Mouse (Mus musculus): Measurements from ENCODE around the gene Zfhx2. TPM values are rescaled to one million over a fixed set of nuclear protein-coding genes. Genes with fewer than 3 reads are reported as not detected.

Gene Zfhx2
- total and polyA plus RNA-seq, 3 experiments: 0.42 to 3.2 TPM; not detected in 1

- Histone ChIP-seq H3K9ac (ENCODE audit: control insufficient read depth, low read depth, low read length, poor library complexity, severe bottlenecking) (peak overlapping the region; percentile 79), H3K9me3 (replicated peaks; ENCODE audit: insufficient read depth, low read length) (no peaks in the 10 kb centered on the region), H3K36me3 (ENCODE audit: control insufficient read depth in 1 of 2, insufficient read depth in 2 of 2, low read length in 2 of 2) (peaks cover 4% of the 10 kb centered on the region in 2 experiments; a peak in 3 of 4 replicates), H3K4me1 (ENCODE audit: control insufficient read depth in 1 of 2, insufficient read depth in 2 of 2, low read length in 2 of 2) (no peaks in the 10 kb centered on the region; a peak in 2 of 4 replicates), H3K27me3 (ENCODE audit: control insufficient read depth in 1 of 2, insufficient read depth in 2 of 2, low read length in 2 of 2) (no peaks in the 10 kb centered on the region), H3K79me2 (ENCODE audit: control insufficient read depth, insufficient read depth, low read length, poor library complexity) (peaks cover 12% of the 10 kb centered on the region), H3K27ac (ENCODE audit: control insufficient read depth, low read depth, low read length) (peak overlapping the region; percentile 69), H3K4me3 (ENCODE audit: control insufficient read depth in 1 of 2, insufficient read depth in 1 of 2, low read depth in 2 of 2, low read length in 2 of 2) (peak overlapping the region; percentile 65 to 81)
- no peak for DNase-seq (ENCODE audit: low read depth, low spot score)
- no peak for TF ChIP-seq RAD21 (IDR thresholded peaks at IDR 0.05; ENCODE audit: low read depth, low read length)
- TF ChIP-seq TCF12 (IDR thresholded peaks at IDR 0.05; ENCODE audit: low read depth, low read length): no peak
- no peak for TF ChIP-seq ZC3H11A (IDR thresholded peaks at IDR 0.05; ENCODE audit: low read depth, low read length)
- TF ChIP-seq TBP (IDR thresholded peaks at IDR 0.05; ENCODE audit: low read depth, low read length): no peak
- peak; percentile 81 for TF ChIP-seq MXI1 (IDR thresholded peaks at IDR 0.05; ENCODE audit: low read depth, low read length)
- TF ChIP-seq CTCF (IDR thresholded peaks at IDR 0.05 in 2 of 3, conservative IDR thresholded peaks at IDR 0.05 in 1 of 3; ENCODE audit: control insufficient read depth in 1 of 3, insufficient read depth in 1 of 3, low read depth in 2 of 3, low read length in 3 of 3, poor library complexity in 1 of 3, severe bottlenecking in 1 of 3): no peak
- no peak for TF ChIP-seq POLR2AphosphoS5 (IDR thresholded peaks at IDR 0.05; ENCODE audit: borderline replicate concordance, low read depth, low read length)
- TF ChIP-seq JUND (IDR thresholded peaks at IDR 0.05; ENCODE audit: low read depth, low read length): no peak
- TF ChIP-seq MAZ (IDR thresholded peaks at IDR 0.05; ENCODE audit: low read depth, low read length): no peak
- no peak for TF ChIP-seq ZMIZ1 (IDR thresholded peaks at IDR 0.05; ENCODE audit: low read depth, low read length)
- no peak for TF ChIP-seq POLR2AphosphoS2 (IDR thresholded peaks at IDR 0.05; ENCODE audit: low read length)
- peak; percentile 55; the same call in 1 of the 2 replicates for TF ChIP-seq SIN3A (IDR thresholded peaks at IDR 0.05; ENCODE audit: low read length)
- TF ChIP-seq GATA1 (IDR thresholded peaks at IDR 0.05; ENCODE audit: low read depth, low read length): no peak
- TF ChIP-seq MYB (IDR thresholded peaks at IDR 0.05; ENCODE audit: low read depth, low read length): no peak
- TF ChIP-seq ZNF384 (IDR thresholded peaks at IDR 0.05; ENCODE audit: low read depth, low read length): no peak
- no peak for TF ChIP-seq ETS1 (IDR thresholded peaks at IDR 0.05; ENCODE audit: low read depth, low read length)
- TF ChIP-seq MAFK (IDR thresholded peaks at IDR 0.05; ENCODE audit: borderline replicate concordance, low read depth, low read length): no peak
- no peak for TF ChIP-seq NRF1 (IDR thresholded peaks at IDR 0.05; ENCODE audit: insufficient read depth, low read depth, low read length, poor library complexity, severe bottlenecking)
- TF ChIP-seq ELF1 (IDR thresholded peaks at IDR 0.05; ENCODE audit: low read depth, low read length): no peak
- 0 out of 2 replicates have a peak, but pooled peaks have one; percentile 67 for TF ChIP-seq CHD1 (IDR thresholded peaks at IDR 0.05; ENCODE audit: low read depth, low read length)
- TF ChIP-seq TAL1 (IDR thresholded peaks at IDR 0.05; ENCODE audit: low read length): no peak
- TF ChIP-seq POLR2A (IDR thresholded peaks at IDR 0.05; ENCODE audit: control insufficient read depth in 1 of 2, insufficient read depth in 1 of 2, low read depth in 1 of 2, low read length in 2 of 2, poor library complexity in 1 of 2): no peak; a peak in 1 of 4 replicates
- TF ChIP-seq GABPA (IDR thresholded peaks at IDR 0.05; ENCODE audit: low read depth, low read length): no peak
- TF ChIP-seq ZKSCAN1 (IDR thresholded peaks at IDR 0.05; ENCODE audit: low read depth, low read length): no peak
- TF ChIP-seq RCOR1 (IDR thresholded peaks at IDR 0.05; ENCODE audit: low read depth, low read length): no peak
- TF ChIP-seq MYC (IDR thresholded peaks at IDR 0.05; ENCODE audit: low read depth, low read length): 0 out of 2 replicates have a peak, but pooled peaks have one; percentile 10
- no peak for TF ChIP-seq E2F4 (IDR thresholded peaks at IDR 0.05; ENCODE audit: borderline replicate concordance, low read depth, low read length)
- no peak for TF ChIP-seq USF2 (IDR thresholded peaks at IDR 0.05; ENCODE audit: borderline replicate concordance in 1 of 2, insufficient read depth in 1 of 2, low read depth in 1 of 2, low read length in 2 of 2)
- TF ChIP-seq USF1 (IDR thresholded peaks at IDR 0.05; ENCODE audit: low read depth, low read length): no peak; the same call in 1 of the 2 replicates
- TF ChIP-seq MAX (IDR thresholded peaks at IDR 0.05; ENCODE audit: low read length): peak; percentile 35; the same call in 1 of the 2 replicates
- TF ChIP-seq KAT2A (conservative IDR thresholded peaks at IDR 0.05; ENCODE audit: low read depth, low read length): no peak
- TF ChIP-seq BHLHE40 (IDR thresholded peaks at IDR 0.05; ENCODE audit: borderline replicate concordance, low read depth, low read length): 0 out of 2 replicates have a peak, but pooled peaks have one; percentile 19
- no peak for TF ChIP-seq CHD2 (IDR thresholded peaks at IDR 0.05; ENCODE audit: low read length)
- TF ChIP-seq UBTF (IDR thresholded peaks at IDR 0.05; ENCODE audit: borderline replicate concordance, insufficient read depth, low read depth, low read length): no peak
- TF ChIP-seq MEF2A (IDR thresholded peaks at IDR 0.05; ENCODE audit: extremely low read depth, insufficient replicate concordance, low read depth, low read length, poor library complexity, severe bottlenecking): no peak
- no peak for TF ChIP-seq NELFE (IDR thresholded peaks at IDR 0.05; ENCODE audit: low read depth, low read length)
- TF ChIP-seq EP300 (IDR thresholded peaks at IDR 0.05; ENCODE audit: low read depth in 1 of 2, low read length in 2 of 2): no peak
- TF ChIP-seq HCFC1 (IDR thresholded peaks at IDR 0.05; ENCODE audit: low read depth, low read length): no peak
Measured at GRCm38 (mm10) chr14:55015767-55016111, 76.4 kb downstream of the Zfhx2 start.

Measured in MEL (cell line).